Mouse (Mus musculus) neural tube, embryonic 12.5 days (tissue): ENCODE data around the gene Strbp. TPM values are rescaled to one million over a fixed set of nuclear protein-coding genes. Genes with fewer than 3 reads are reported as not detected.
A peak's percentile ranks its signal among the peaks of the same experiment; 100 is the strongest.

Source experiments
- ATAC-seq: fragments of 200-750 bp; cut with Nextera tagmentation; 2 replicates; pipeline ENCODE4 v1.8.0; 2017; ENCODE audit warnings: low read depth, mild to moderate bottlenecking, moderate TSS enrichment, moderate library complexity; ENCODE audit not compliant: low FRiP score
- H3K27ac ChIP-seq: fragments of 300-500 bp; sonication (generic); 2 replicates; pipeline ENCODE4 v1.5.1; 2016
- H3K27me3 ChIP-seq: fragments of 300-500 bp; sonication (generic); replicated peaks from 2 replicates; pipeline ENCODE4 v1.6.1; 2016; ENCODE audit warnings: mild to moderate bottlenecking
- H3K36me3 ChIP-seq: fragments of 300-500 bp; sonication (generic); 2 replicates; pipeline ENCODE4 v1.6.1; 2016; ENCODE audit warnings: mild to moderate bottlenecking
- H3K4me1 ChIP-seq: fragments of 300-500 bp; sonication (generic); 2 replicates; pipeline ENCODE4 v1.6.1; 2016
- H3K4me2 ChIP-seq: fragments of 300-500 bp; sonication (generic); replicated peaks from 2 replicates; pipeline ENCODE4 v1.6.1; 2016; ENCODE audit warnings: mild to moderate bottlenecking
- H3K4me3 ChIP-seq: fragments of 300-500 bp; sonication (generic); 2 replicates; pipeline ENCODE4 v1.5.1; 2016
- H3K9ac ChIP-seq: fragments of 300-500 bp; sonication (generic); 2 replicates; pipeline ENCODE4 v1.6.1; 2016; ENCODE audit warnings: mild to moderate bottlenecking
- H3K9me3 ChIP-seq: fragments of 300-500 bp; sonication (generic); 2 replicates; pipeline ENCODE4 v1.6.1; 2016; ENCODE audit warnings: mild to moderate bottlenecking
- WGBS: fragments of 180-500 bp; shearing (Covaris S2); methylation state at CpG from one replicate; pipeline ENCODE4 v1.1.7; 2016; 5-methylcytosine and 5-hydroxymethylcytosine counted together
- microRNA-seq: library from miRNA; unstranded; fragments of <30 nt; microRNA quantifications from one replicate; pipeline ENCODE4, GENCODE M21; 2017
- polyA plus RNA-seq: library from polyadenylated mRNA; unstranded; fragments of >200 nt; fragmentation: Nextera tagmentation; extraction: Ambion mirVana; gene quantifications from 2 replicates; pipeline ENCODE4 v1.2.1, GENCODE M21; 2016

Strbp gene
- polyA plus RNA-seq, 1 experiment from 2014 or later: 103 TPM

DNA sequence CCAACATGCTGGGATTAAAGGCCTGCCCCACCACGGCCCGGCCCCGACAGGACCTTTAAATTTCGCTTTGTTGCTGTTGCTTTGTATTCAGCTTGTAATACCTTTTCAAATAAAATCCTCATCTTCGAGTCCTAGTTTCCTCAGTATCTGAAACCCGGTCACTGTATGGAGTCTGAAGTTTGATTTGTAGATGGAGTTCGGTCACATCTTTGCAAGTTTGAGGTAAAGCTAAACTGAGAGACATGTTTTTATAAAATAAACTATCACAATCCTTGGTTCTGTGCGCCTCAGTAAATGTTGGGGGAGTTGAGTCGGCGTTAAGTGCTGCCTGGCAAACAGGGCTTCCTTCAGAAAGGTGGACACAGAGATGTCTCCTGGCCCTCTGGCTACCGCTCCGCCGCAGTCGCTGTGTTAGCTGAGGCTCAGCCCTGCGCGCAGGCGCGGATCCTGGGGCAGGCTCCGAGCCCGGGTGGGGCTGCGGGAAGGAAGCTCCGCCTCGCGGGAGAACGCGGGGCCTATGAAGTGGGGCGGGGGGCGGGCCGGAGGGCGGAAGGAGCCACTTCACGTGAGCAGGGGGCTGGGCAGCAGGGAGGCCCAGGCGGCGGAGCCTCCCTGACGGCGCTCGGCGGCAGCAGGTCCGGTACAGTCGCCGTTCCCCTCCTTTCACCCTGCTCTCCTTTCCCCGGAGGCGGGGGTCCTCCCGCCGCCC is 251.8 kb downstream of the Strbp start:
- ATAC-seq: peak; percentile 98
- no peaks in the 10 kb centered on the region; the same call in 1 of the 2 replicates for H3K36me3 ChIP-seq
- H3K27ac ChIP-seq: peak overlapping the region; percentile 57; the same call in 1 of the 2 replicates
- no peaks in the 10 kb centered on the region for H3K27me3 ChIP-seq
- peaks cover 6% of the 10 kb centered on the region; the same call in 1 of the 2 replicates for H3K4me1 ChIP-seq
- no peaks in the 10 kb centered on the region for H3K9me3 ChIP-seq
- H3K4me2 ChIP-seq: peak overlapping the region; percentile 91
- H3K4me3 ChIP-seq: peak overlapping the region; percentile 95
- WGBS: 9% methylated on average over 44 of the region's 44 CpGs
- peak overlapping the region; percentile 94 for H3K9ac ChIP-seq

DNA sequence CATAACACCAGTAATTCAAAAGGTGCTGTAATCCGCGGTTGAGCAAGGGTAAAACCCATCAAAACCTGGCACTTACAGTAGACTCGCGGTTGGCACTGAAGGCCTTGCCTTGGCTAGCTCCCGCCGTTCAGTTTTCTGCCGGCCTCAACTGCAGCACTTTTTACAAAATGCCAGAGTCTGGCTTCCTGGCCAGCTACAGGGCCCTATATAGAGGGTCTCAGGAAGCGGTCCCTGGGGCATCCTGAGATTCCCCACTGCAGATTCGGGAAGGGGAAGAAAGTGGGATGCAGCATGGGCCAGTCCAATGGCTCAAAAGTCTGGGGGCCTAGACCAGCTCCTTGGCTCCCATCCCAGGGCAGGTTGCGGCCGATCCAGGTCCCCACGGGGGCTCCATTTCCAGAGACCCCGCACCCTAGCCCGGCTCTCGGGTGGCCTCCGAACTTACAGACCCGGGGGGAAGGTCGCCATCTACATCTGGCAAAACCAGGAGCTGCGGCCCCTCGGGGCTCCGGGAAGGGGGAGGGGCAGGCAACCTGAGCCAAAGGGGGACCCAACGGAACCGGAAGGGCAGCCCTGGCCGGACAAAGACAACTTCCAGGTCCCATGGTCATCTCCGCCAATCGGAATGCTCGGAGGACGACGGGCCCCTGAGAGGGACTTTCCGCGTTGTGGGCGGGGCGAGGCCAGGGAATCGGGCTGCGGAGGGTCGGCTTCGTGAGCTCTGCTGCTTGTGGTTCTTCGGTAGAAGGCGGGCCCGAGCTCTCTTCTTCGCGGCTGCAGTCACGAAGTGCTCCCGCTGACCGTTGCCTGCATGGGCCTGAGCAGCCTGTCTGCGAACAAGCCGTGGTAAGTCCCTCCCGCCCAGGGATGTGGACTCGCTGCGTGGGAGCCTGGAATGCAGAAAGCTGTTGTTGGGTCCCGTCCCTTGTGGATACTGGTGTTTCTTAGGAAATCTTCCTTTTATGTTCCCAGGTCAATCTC is 260.8 kb downstream of the Strbp start, which contains the start of the genes Zbtb26, Zbtb6 and Rabgap1:
Gene Zbtb26 (minus strand): TSS at position 525 of the 981 bp plus-strand sequence.
Gene Zbtb6 (minus strand): TSS at position 561 of the 981 bp plus-strand sequence.
Gene Rabgap1 (plus strand): TSS at position 669 of the 981 bp plus-strand sequence.
- no peaks in the 10 kb centered on the region for H3K36me3 ChIP-seq
- H3K4me1 ChIP-seq: peaks cover 6% of the 10 kb centered on the region; the same call in 1 of the 2 replicates
- peak; percentile 99 for ATAC-seq
- peak within 1 kb of the TSS; percentile 74 for H3K4me2 ChIP-seq
- 1% methylated on average over 51 of the region's 51 CpGs for WGBS
- peak within 1 kb of the TSS; percentile 90 for H3K9ac ChIP-seq
- peak within 1 kb of the TSS; percentile 66 for H3K27ac ChIP-seq
- no peaks in the 10 kb centered on the region for H3K9me3 ChIP-seq
- no peaks in the 10 kb centered on the region for H3K27me3 ChIP-seq
- peak within 1 kb of the TSS; percentile 84 for H3K4me3 ChIP-seq

Small RNAs within 50 kb of the gene (microRNA-seq; reads per million reads assigned to microRNA genes)
- gene Mir5128: 2.0 reads per million

Other genes with a start within 250 kb of the Strbp start
- 6.1 and 6.7 TPM in 2 replicates for gene Gpr21, start 187.5 kb downstream of the Strbp start, polyA plus RNA-seq
- 9.1 and 9.5 TPM in 2 replicates for gene Crb2, start 72.4 kb upstream of the Strbp start, polyA plus RNA-seq